Mouse (Mus musculus) liver, adult 2 months (tissue): ENCODE results near the gene Rsph6a. TPM values are rescaled to one million over a fixed set of nuclear protein-coding genes. Genes with fewer than 3 reads are reported as not detected.

ENCODE experiments used
- DNase-seq: peaks from one replicate; pipeline ENCODE4 v3.0.0-alpha.2; 2011; ENCODE audit warnings: low read depth, low spot score; ENCODE audit errors: extremely low read depth
- H3K27ac ChIP-seq: fragments of 200-500 bp; replicated peaks from 2 replicates; pipeline ENCODE4 v1.5.1; 2012; ENCODE audit warnings: low read depth, mild to moderate bottlenecking, control low read depth, inconsistent platforms, low read length; ENCODE audit not compliant: insufficient read depth
- H3K27me3 ChIP-seq: fragments of 200-500 bp; 2 replicates; pipeline ENCODE4 v1.6.1; 2012; ENCODE audit warnings: mild to moderate bottlenecking, moderate library complexity, low read length, inconsistent platforms; ENCODE audit not compliant: control insufficient read depth, insufficient read depth
- H3K36me3 ChIP-seq: fragments of 200-500 bp; 2 replicates; pipeline ENCODE4 v1.6.1; 2012; ENCODE audit warnings: low read length, inconsistent platforms; ENCODE audit not compliant: control insufficient read depth, insufficient read depth
- H3K4me1 ChIP-seq: fragments of 200-500 bp; 2 replicates; pipeline ENCODE4 v1.6.1; 2011; ENCODE audit warnings: low read length; ENCODE audit not compliant: control insufficient read depth, insufficient read depth
- H3K4me3 ChIP-seq: fragments of 200-500 bp; 2 replicates; pipeline ENCODE4 v1.5.1; 2011; ENCODE audit warnings: low read depth, mild to moderate bottlenecking, control low read depth, low read length, moderate library complexity; ENCODE audit not compliant: insufficient read depth
- H3K79me2 ChIP-seq: fragments of 200-500 bp; 2 replicates; pipeline ENCODE4 v1.6.1; 2012; ENCODE audit warnings: inconsistent platforms, mild to moderate bottlenecking, low read length, moderate library complexity; ENCODE audit not compliant: control insufficient read depth, insufficient read depth
- H3K9ac ChIP-seq: fragments of 200-500 bp; 2 replicates; pipeline ENCODE4 v1.6.1; 2012; ENCODE audit warnings: low read depth, mild to moderate bottlenecking, control low read depth, inconsistent platforms, low read length
- CTCF ChIP-seq: fragments of 200-500 bp; IDR thresholded peaks from 2 replicates; pipeline ENCODE4 v1.5.1; 2011; ENCODE audit warnings: low read depth, low read length, control low read depth
- POLR2A ChIP-seq: fragments of 200-500 bp; IDR thresholded peaks from 2 replicates; pipeline ENCODE4 v1.6.1; 2011; ENCODE audit warnings: low read length, control low read depth; ENCODE audit not compliant: insufficient read depth; ENCODE audit errors: extremely low read depth
- WGBS: fragments of 180-500 bp; shearing (Covaris S2); methylation state at CpG from one replicate; pipeline ENCODE4 v1.1.7; 2018; 5-methylcytosine and 5-hydroxymethylcytosine counted together
- polyA plus RNA-seq: library from polyadenylated mRNA; depleted of rRNA; stranded (reverse); fragments of >200 nt; gene quantifications from 2 replicates; pipeline ENCODE4 v1.2.3, GENCODE M21; 2012
- total RNA-seq: library from RNA; depleted of rRNA; stranded (reverse); fragments of >200 nt; gene quantifications from 2 replicates; pipeline ENCODE4 v1.2.3, GENCODE M21; 2014

Rsph6a gene
- total and polyA plus RNA-seq, 2 experiments: not detected

DNA sequence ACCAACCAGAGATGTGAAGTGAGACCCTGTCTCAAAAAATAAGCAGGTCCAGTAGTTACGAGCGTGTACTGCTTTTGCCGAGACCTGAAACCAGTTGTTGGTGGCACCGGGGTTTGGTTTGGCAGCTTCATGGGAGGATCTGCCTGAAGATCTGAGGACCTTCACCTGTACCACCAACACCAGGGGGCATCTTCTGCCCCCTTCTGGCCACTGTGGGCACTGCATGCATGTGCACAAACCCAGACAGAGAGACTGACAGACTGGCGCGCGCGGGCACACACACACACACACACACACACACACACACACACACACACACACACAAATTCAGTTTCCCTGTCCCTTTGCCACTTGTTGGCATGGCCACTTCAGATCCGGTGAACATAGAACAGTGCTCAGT lies 19.0 kb downstream of the Rsph6a start:
- Histone ChIP-seq H3K4me3 (no peak overlapping the region), H3K79me2 (no peaks in the 10 kb centered on the region), H3K27me3 (no peaks in the 10 kb centered on the region), H3K27ac (no peak overlapping the region), H3K4me1 (peaks cover 10% of the 10 kb centered on the region), H3K36me3 (no peaks in the 10 kb centered on the region), H3K9ac (no peak overlapping the region)
- TF ChIP-seq POLR2A (no peak), CTCF (peak; percentile 79)
- DNase-seq: no peak
- WGBS: 86% methylated on average over 9 of the region's 9 CpGs

DNA sequence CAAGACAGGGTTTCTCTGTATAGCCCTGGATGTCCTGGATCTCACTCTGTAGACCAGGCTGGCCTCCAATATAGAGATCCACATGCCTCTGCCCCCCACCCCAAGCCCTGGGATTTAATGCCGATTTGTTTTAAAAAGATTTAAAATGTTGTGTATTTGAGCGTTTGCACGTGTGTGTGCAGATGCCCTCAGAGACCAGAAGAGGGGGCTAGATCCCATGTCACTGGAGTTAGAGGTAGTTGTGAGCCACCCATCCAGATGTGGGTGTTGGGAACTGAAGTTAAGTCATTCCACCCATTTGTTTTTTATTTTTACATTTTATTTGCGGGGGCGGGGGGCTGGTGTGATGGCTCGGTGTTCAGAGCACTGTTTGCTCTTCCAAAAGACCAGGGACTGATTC lies 20.0 kb downstream of the Rsph6a start:
- no peak overlapping the region for H3K9ac ChIP-seq
- no peak overlapping the region for H3K4me3 ChIP-seq
- no peaks in the 10 kb centered on the region for H3K27me3 ChIP-seq
- peaks cover 10% of the 10 kb centered on the region for H3K4me1 ChIP-seq
- H3K79me2 ChIP-seq: no peaks in the 10 kb centered on the region
- no peak overlapping the region for H3K27ac ChIP-seq
- no peaks in the 10 kb centered on the region for H3K36me3 ChIP-seq
- DNase-seq: no peak
- no peak for TF ChIP-seq CTCF
- TF ChIP-seq POLR2A: no peak
- WGBS: 91% methylated on average over 6 of the region's 6 CpGs

DNA sequence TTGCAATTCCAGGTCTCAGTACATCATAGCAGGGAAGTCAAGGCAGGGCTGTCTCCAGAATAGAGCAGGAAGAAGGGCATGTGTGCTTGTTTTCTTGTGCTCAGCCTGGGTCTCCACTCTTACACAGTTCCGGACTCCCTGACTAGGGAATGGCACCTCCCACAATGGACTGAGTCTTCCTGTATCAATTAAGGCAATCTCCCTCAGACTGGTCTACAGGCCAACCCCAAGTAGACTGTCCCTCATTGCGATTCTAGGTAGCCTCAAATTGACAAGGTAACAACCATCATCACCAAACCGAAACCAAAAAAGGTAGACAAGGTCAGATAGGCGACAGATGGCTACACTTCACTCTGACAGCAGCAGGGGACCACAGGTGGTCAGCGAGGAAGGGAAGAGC lies 20.7 kb downstream of the Rsph6a start:
- no peak for DNase-seq
- Histone ChIP-seq H3K36me3 (no peaks in the 10 kb centered on the region), H3K79me2 (no peaks in the 10 kb centered on the region), H3K27me3 (no peaks in the 10 kb centered on the region), H3K9ac (no peak overlapping the region), H3K4me1 (peaks cover 10% of the 10 kb centered on the region), H3K4me3 (no peak overlapping the region), H3K27ac (no peak overlapping the region)
- TF ChIP-seq POLR2A (no peak), CTCF (no peak)
- 62% methylated on average over 5 of the region's 5 CpGs for WGBS

DNA sequence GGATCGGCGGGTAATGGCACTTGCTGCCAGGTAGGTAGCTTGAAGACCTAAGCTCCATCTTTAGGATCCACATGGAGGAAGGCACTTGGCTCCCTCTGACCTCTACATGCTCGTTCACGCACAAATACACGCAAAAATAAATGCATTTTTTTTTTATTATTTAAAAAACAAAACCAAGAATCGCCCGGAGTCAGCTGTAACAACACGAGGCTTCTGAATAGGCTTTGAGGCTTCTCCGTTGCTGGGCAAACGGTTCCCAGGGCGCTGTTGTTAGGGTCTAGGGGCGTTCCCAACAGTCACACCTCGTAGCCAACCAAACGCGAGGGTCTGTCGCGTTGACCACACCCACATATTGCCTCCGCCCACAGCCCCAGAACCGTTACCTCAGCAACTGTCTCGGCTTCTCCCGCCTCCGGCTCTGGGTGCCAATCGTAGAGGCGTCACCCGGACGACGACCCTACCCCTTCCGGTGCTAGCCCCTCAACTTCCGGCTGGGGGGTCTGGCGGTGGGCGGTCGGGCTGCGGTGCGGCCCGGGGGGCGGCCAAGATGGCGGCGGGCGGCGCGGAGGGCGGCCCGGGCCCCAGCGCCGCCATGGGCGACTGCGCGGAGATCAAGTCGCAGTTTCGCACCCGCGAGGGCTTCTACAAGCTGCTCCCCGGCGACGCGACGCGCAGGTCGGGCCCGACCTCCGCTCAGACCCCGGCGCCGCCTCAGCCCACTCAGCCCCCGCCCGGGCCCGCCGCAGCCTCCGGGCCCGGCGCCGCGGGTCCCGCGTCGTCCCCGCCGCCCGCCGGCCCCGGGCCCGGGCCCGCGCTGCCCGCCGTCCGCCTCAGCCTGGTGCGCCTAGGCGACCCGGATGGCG lies 21.5 kb downstream of the Rsph6a start, which contains the start of gene Dmwd:
Dmwd (plus strand) TSS at position 505 of the 863 bp plus-strand sequence.
- H3K4me3 ChIP-seq: peak within 1 kb of the TSS; percentile 61
- no peaks in the 10 kb centered on the region for H3K79me2 ChIP-seq
- no peak for TF ChIP-seq CTCF
- no peak for TF ChIP-seq POLR2A
- no peaks in the 10 kb centered on the region for H3K36me3 ChIP-seq
- peak within 1 kb of the TSS; percentile 64 for H3K27ac ChIP-seq
- H3K9ac ChIP-seq: peak within 1 kb of the TSS; percentile 71
- no peaks in the 10 kb centered on the region for H3K27me3 ChIP-seq
- under 1% methylated on average over 89 of the region's 91 CpGs for WGBS
- peaks cover 10% of the 10 kb centered on the region for H3K4me1 ChIP-seq
- peak; percentile 85 for DNase-seq

DNA sequence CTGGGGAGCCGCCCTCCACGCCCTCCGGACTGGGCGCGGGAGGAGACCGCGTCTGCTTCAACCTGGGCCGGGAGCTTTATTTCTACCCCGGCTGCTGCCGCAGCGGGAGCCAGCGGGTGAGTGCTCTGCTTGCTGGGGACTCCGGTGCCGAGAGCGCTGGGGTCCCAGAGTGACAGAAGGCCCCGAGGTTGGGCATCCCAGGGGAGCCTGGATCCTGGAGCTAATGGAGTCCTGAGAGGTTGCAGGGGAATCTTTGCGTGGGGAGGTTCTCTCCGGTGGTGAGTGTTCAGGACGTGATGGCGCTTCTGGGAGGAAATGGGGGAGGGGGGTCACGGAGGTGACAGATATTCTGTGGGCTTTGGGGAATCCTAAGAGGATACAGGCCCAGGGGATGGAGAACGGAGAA lies 22.1 kb downstream of the Rsph6a start:
- no peaks in the 10 kb centered on the region for H3K27me3 ChIP-seq
- peak overlapping the region; percentile 61 for H3K4me3 ChIP-seq
- TF ChIP-seq CTCF (no peak), POLR2A (no peak)
- no peaks in the 10 kb centered on the region for H3K79me2 ChIP-seq
- peaks cover 10% of the 10 kb centered on the region for H3K4me1 ChIP-seq
- H3K36me3 ChIP-seq: no peaks in the 10 kb centered on the region
- H3K9ac ChIP-seq: peak overlapping the region; percentile 71
- WGBS: 4% methylated on average over 21 of the region's 22 CpGs
- no peak for DNase-seq
- H3K27ac ChIP-seq: peak overlapping the region; percentile 64

DNA sequence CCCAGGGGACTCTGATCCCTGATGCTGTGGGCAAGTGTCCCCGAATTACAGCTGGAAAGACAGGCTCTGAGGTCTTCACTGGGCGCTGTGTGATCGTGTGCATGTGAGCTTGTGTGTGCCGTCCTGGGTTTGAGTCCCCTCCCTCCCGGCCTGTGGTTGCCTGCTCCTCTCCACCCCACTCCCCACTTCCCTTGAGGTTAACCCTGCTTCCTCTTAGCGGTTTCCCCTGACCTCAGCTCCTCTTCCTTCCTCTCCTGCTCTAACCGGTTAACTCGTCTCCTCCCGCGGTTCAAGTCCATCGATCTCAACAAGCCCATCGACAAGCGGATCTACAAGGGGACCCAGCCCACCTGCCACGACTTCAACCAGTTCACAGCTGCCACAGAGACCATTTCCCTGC lies 23.3 kb downstream of the Rsph6a start:
- Histone ChIP-seq H3K79me2 (no peaks in the 10 kb centered on the region), H3K4me3 (no peak overlapping the region; the same call in 1 of the 2 replicates), H3K36me3 (no peaks in the 10 kb centered on the region), H3K9ac (no peak overlapping the region), H3K4me1 (peaks cover 10% of the 10 kb centered on the region), H3K27ac (peak overlapping the region; percentile 12; the same call in 1 of the 2 replicates), H3K27me3 (no peaks in the 10 kb centered on the region)
- 73% methylated on average over 14 of the region's 14 CpGs for WGBS
- DNase-seq: peak; percentile 42
- TF ChIP-seq POLR2A: no peak
- no peak for TF ChIP-seq CTCF
